Mouse (Mus musculus): ENCODE data around the gene Uhrf1bp1l. TPM values are rescaled to one million over a fixed set of nuclear protein-coding genes. Genes with fewer than 3 reads are reported as not detected.

The Uhrf1bp1l gene
- total RNA-seq, 2 experiments from 2014 or later, result 84.8 to 88.4 TPM

DNA sequence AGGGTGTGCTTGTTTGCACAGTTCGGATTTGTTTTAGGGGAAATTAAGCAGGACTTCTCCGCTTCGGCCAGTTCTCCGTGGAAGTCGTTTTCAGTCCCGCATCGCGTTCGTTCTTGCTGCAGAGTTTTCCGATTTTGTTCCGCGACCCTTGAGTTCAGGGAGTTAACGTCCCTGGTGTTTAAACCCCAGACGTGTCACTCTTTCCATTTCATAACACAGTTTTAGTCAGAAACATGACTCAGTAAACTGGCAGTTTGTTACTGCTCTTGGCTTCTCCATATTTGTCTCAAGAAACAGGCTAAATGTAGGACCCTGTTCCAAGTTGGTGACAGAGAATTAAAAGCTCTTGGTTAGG lies 852 bp downstream of the Uhrf1bp1l start:
- DNase-seq, result no peak

DNA sequence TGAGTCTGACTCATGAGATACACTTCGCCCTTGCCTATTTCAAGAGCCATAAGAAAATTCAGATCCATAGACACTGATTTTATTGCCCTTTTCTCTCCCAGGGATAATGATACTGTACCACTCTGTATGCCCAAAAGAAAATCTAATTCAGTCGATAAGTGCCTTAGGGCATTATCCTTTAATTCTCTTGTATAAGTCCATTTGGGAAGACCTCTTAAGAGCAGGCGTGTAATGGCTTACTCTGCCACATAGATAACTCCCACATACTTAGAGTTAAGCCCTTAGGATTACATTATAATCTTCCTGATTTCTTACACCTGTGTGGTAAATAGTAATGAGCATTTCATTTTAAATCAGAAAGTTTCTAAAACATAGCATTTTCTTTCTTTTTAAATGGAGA lies 1.8 kb downstream of the Uhrf1bp1l start:
- DNase-seq, result no peak

DNA sequence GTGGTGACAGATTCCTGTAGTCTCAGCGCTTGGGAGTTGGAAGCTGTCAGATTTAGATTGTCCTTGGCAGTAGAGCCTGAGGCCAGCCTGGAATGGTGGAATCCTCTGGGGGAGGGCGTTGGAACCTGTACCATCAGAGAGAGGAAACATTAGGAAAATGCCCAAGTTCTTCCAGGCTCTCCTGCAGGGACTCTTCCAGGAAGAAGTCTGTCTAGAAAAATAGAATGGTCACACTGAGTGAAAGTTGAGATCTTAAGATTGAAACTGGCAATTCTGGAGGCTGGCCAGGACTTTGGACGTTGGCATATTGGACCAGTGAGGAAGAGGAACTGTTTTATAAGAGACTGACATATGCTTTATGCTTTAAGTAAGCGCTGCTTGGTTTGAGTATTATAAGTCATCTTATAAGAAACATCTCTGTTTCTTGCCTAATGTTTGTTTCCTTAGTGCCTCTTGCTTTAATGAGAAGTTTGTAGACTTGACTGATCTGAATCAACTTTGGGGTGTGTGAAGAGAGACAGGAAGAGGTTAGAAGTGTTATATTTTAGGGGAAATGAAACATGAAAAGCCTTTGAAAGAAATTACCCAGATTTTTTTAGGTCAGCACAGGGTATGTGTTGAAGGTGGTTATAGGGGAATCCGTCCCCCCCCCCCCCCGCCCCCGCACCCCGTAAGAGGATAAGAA lies 2.6 kb downstream of the Uhrf1bp1l start:
- peak in 1 of 2 experiments; percentile 20 for DNase-seq

DNA sequence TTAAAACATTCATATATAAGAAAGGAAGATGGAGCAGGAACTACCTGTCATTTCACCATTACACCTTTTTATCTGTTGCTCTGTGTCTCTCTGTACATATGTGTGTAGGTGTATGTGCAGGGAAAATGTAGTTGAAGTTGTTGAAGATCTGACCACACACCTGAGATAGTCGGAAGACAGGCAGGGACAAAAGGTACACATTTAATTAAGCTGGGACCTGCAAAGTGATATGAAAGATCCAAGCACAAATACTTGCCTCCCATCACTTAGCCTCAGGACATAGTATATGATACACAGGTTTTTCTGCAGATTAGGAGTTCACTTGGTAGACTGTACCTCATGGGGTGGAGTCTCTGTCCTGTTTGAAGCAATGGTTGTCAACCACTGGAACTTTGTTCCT lies 3.1 kb downstream of the Uhrf1bp1l start:
- no peak for DNase-seq

DNA sequence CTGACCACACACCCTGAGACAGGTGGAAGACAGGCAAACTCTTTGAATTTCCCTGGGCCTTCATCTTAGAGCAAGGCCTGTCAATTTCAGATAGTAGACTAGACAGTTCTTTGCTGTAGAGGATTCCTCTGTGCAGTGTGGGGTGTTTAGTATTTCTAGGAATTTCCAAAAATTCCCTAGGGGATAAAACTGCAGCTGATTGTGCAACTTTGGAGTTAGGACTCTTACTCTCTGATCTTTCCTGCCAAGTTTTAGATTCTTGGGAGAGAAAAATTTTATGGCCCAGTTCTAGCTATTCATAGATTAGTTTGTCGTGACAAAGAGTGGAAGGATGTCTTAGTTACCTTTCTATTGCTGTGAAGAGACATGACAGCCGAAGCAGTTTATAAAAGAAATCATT lies 3.8 kb downstream of the Uhrf1bp1l start:
- no peak for DNase-seq

DNA sequence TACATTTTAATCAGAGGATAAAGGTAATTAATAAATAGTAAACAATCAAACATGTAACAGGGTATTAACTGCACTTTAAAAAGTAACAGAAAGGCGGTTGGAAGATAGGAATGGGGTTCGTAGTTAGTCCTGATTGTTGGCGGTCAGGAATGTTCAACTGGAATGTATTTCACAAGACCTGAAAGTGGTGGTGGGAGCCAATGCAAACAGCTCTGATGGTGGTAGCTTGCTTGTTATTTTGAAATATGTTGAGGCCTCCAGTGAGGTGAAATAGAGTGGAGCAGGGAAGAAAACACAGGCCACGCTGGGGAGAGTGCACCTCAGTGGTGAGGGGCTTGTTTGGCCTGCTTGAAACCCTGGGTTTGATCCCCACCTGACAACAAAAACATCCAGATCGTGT lies 6.3 kb downstream of the Uhrf1bp1l start:
- DNase-seq, result no peak

DNA sequence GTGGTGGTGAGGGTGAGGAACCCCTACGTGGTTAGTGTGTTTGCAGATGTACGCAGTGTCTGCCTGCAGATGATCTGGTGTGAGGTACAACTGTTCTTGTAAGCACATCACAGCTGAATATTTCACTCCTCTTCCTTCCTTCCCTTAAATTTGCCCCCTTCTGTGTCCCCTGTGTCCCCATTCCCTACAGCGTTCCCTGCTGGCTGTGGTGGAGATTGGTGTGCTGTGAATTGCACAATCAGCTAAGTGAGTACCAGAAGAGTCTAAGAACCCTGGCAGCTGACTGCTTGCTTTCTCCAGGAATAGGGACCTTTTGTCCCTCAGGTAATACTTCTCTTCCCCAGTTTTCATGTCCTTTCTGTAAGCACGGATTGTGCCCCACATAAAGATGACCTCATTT lies 10.4 kb downstream of the Uhrf1bp1l start:
- DNase-seq, result no peak

DNA sequence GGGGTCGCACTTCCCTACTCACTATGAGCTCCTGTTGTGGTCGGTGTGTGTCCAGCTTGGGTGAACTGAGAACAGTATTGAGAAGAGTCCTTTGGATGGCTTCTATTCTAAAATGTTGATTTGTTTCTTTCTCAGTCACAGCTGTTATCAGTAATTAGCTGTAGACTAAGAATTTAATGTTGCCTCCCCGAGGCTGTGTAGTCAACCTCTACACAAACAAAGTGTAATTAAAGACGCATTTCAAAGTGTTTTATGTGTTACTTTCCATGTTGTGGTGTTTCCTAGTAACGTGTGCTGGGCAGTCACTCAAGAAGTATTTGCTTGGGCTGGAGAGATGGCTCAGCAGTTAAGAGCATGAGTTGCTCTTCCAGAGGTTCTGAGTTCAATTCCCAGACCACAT lies 16.0 kb downstream of the Uhrf1bp1l start:
- no peak for DNase-seq

DNA sequence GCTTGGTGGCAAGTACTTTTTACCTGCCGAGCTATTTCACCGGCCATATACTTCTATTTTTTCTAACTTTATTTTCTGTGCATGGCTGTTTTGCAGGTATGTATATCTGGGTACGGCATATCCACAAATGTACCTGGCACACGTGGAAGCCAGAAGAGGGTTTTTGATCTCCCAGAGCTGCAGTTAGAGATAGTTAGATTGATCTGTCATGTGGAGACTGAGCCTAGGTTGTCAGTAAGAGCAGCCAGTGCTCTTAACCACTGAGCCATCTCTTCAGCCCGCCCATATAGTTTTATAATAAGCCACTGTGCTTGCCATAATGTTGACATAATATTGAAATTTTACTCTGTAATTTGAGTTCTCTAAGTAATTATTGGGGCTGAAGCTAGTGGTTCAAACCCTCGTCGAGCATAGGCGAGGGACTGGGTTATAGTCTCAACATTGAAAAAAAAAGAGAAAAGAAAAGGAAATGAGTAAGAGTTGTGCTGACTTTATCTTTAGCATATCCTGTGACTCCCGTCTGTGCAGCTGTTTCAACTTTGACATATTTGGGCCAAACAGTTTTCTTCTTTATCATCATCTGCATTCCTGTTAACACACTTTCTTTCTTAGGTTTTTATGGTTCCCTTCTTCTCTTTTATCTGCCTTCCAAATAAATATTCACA lies 19.8 kb downstream of the Uhrf1bp1l start:
- no peak for DNase-seq

DNA sequence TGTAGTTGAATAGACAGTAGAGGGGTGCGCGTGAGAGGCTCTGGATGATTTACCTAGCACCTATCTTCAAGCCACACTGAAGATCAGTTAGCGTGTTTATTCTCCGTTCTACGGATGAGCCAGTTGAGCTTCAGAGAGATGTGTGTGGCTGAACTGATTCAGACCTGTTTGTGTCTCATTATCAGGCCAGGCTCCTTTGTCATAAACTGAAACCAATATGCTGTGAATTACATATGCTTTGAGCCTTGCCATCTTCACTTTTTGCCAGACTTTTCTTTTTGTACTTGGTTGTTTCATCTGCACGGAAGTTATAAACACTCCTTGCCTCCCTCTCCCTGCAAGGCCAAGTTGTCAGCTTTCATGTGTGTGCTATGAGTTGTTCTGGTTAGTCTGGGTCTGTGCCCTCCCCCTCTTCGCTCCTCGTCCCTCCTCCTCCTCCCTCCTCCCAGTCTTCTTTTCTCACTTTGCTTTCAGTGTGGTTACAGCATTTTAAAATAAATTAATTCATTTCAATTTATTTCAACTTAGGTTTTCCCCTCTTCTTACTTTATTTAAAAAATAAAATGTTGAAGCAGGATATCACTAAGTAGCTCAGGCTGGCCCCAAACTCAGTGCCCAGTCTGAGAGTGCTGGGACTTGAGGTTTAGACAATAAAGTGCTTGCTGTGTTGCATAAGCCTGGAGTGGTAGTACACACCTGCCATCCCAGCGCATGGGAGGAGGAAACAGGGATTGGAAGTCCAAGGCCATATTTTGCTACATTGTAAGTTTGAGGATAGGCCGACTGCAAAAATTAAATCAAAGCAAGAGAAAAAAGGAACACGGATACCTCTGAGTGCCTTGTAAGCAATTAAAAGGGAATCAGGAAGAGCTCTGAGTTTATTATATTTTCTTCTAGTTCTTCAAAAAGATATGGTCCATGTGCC lies 21.3 kb downstream of the Uhrf1bp1l start:
- no peak for DNase-seq

DNA sequence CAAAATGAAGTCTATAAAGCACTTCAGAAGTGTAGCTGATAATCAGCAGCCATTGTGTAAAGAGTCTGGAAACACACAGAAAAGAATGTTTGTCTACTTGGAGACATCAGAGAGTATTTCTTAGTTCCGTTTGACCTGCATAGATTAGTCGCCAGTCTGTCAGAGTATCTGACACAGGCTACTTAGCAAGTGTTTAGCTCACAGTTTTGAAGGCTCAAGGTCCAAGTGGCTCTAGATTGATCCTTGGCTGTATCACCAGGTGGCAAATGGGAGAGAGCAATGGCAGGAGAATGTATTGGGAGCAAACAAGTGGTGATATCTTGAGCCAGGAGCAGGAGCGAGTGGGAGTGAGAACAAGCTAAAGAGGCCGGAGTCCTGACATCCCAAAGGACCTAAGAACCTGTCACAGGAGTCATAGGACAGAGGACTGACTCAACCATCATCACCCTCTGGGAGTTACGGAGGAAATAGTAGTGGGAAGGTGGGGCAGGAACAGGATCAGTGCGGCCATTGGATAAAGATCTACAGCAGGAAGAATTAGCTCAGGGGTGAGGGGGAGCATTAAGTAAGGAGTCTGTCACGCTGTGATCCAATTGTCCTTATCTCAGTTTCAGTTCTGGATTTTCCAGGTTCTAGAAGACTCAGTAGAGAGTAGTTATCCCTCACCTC lies 23.7 kb downstream of the Uhrf1bp1l start:
- DNase-seq, result no peak

DNA sequence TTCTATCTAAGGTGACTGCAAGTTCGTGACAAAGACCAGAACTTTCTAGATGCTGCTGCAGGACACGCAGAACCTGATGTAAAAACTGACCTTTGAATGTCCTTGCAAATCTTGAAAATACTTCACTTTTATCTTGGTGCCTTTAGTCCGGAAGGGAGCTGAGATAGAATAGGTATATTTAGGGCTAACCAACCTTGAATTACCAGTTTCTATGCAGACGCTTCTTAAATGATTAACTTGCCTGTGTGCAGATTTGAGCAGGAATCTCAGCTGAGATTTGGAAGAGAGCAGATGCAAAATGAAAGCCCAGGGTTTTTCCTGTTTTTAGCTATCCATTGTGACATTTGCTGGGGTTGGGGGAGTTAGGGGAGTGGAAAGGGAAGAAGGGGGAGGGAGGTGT lies 24.3 kb downstream of the Uhrf1bp1l start:
- no peak for DNase-seq

DNA sequence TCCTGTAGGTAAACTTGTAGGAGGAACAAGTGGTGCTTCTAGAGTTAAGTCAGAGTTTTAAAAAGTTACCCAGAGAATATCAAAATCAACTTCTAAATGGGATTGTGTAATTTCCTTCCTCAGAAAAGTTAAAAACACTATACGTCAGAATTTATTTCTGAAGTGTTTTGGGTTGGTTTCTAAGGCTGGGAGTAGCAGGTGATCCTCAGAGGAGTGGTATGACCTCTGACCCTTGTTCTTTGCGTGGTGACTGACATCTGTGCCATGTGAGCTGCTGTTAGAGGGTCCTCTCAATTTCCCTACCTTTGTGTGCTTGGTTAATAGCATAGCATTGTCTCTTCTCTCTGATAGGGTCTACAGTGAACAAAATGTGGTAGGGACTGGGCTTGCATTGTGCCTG lies 27.1 kb downstream of the Uhrf1bp1l start:
- DNase-seq, result no peak

DNA sequence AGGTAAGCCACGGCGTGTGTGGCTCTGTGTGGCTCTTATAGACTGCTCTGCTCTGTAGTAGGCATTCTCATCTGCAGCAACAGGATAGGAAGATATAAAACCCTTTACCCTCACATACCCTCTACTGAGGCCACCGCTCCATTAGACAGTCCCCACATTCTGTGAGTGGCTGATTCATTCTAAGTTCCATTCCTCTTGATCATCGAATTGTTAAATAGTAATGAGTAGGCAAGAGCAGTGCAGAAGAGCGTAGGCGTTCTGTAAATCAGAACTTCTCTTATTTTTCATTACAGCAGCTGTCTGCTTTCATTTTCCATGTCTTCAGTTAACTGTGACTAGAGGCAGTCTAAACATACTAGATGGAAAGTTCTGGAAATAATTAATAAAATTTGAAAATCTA lies 31.2 kb downstream of the Uhrf1bp1l start:
- DNase-seq, result no peak

DNA sequence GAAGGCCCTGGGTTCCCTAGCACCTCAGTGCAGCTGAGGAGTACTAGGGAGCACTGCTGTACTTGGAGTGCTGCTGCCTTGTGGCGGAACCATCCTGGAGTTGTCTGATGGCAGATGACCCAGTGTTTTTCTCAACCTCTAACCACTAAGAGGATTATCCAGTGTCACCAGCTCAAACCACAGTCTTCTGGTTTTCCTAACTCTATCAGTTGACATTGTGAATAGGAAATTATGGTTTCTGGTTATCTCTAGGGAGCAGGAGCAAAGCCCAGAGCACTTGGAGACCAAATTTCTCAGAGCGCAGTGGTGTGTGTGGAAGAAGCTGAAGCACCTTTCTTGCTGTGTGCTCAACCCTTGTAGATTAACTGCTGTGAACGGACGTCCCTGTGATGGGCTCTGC lies 47.1 kb downstream of the Uhrf1bp1l start:
- no peak for DNase-seq

DNA sequence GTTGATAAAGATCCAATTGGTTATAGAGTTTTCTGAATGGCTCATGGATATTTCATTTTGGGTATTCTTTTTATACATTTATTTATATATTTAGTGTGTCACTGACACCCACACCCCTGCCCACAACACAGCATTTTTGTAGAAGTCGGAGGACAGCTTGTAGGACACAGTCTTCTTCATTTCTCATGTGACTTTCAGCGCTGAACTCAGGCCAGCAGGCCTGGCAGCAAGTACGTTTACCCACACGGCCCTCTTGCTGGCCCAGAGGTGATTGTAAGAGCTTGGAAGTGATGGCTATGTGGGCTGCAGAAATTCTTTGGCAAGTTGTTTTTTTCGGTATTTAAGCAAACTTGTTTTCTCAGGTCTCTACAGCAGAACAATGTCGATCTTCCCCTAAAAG lies 49.3 kb downstream of the Uhrf1bp1l start:
- peak in 1 of 2 experiments; percentile 36 for DNase-seq

DNA sequence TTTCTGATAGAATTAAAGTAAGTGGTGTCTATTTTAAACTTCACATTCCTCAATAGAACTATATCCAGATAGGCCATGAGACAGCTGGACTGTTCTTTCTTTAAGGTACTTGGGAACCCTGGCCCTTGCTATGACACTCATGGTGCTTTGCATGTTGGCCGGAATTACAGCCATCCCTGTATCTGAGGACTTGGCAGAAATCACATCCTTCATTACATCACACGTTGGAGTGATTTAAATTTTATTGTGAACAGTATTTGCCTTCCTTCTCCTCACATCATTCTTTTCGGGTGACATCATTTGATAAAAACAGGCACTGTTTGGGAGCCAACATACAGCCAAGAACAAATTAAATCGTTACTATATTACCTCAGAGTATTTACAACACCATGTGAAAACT lies 74.4 kb downstream of the Uhrf1bp1l start:
- no peak for DNase-seq

DNA sequence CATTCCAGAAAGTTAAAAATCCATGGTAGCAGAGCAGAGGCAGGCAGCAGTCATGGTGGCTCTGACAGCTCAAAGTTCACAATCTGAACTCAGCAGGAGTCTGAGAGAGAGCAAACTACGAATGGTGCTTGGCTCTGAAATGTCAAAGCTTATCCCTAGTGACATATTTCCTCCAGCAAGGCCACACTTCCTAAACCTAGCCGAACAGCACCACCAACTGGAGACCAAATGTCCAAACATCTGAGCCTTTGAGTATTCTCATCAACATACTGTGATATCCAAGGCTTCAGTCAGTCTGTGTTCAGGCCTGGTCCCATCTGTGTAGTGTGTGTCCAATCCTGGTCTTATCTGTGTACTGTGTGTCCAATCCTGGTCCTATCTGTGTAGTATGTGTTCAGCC lies 79.1 kb downstream of the Uhrf1bp1l start:
- DNase-seq, result peak; percentile 30 to 56

DNA sequence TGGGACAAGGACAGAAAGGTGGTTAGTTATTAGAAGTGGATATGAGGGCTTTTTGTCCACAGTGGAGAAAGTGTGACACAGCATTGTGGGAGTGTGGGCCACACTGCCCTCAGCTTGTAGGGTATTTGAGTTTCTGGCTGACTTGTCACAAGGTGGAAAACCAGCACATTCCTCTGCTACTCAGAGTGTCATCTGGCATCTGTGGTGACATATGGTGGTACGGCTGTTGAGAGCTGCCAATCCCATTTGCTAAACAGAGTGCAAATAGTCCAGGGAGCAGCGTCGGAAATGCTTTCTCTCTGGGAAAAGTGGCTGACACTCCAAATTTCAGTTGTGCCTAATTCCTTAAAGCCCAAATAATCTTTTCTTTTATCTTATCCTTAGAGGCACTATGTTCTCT lies 82.1 kb downstream of the Uhrf1bp1l start:
- DNase-seq, result no peak

DNA sequence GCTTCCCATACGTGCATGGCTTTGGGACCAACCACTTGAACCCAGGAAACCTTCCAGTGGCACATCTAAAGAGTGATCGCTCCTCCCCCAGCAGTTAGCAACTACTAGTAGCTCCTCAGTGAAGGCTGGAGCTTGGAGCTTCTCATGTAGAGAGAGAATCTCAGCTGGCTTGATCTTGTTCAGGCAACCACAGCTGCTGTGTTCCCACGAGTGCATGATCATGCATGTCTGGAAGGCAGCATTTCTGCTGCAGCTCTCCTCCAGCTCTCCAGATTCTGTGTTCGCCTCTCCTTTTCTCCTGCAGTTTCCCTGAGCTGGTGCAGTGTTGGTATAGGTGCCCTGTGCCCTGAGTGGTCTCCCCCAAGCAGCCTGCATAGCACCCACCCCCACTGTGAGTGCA lies 87.5 kb downstream of the Uhrf1bp1l start:
- DNase-seq, result no peak

DNA sequence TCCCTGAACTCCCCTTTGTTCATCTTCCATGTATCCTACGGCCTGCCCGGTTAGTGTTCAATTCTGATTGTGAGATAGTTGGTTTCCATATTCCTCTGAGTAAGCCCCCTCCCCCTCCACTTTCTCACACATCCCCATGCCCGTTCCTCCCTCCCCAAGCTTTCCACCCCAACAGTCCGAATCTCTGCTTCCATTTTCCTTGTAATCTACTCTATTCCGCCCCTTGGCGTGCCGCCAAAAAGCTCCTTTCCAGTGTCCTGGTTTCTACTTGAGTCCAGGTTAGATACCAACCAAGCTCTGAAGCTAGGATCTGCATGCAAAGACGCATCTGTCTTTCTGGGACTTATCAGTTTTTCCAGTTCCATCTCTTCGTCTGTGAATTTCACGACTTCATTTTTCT lies 88.4 kb downstream of the Uhrf1bp1l start:
- peak; percentile 23 to 25 for DNase-seq

DNA sequence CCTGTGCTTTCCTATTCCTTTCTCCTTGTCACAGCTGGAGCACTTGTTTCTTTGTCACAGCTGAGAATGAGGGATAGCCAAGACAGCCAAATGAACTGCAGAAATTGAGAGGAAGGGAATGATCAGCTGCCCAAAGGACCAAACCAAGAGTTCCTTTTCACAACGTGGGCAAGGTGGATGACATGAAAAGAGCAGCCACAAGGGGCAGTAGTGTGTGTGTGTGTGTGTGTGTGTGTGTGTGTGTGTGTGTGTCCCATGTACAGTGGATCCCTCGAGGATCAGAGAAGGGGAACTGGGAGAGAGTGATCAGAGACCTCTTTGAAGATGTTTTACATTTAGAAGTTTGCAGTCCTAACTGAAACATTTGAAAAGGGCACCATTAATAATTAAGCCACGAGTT lies 92.7 kb downstream of the Uhrf1bp1l start:
- no peak for DNase-seq

DNA sequence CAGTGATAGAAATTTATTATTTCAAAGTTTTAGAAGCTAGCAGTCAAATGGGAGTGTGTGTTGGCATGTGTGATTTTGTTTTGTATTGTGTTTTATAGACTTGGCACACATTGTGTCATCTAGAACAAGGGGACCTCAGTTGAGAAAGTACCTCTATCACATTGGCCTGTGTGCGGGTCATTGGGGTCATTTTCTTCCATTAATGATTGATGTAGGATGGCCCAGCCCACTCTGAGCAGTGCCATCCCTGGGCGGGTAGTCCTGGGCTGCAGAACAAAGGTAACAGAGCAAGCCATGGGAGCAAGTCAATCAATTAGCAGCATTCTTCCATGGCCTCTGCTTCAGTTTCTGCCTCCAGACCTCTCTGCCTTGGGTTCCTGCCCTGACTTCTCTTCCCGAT lies 94.0 kb downstream of the Uhrf1bp1l start:
- DNase-seq, result no peak
